8 mouse cellular contexts compared by ENCODE assay signal in the genomic region with DNA sequence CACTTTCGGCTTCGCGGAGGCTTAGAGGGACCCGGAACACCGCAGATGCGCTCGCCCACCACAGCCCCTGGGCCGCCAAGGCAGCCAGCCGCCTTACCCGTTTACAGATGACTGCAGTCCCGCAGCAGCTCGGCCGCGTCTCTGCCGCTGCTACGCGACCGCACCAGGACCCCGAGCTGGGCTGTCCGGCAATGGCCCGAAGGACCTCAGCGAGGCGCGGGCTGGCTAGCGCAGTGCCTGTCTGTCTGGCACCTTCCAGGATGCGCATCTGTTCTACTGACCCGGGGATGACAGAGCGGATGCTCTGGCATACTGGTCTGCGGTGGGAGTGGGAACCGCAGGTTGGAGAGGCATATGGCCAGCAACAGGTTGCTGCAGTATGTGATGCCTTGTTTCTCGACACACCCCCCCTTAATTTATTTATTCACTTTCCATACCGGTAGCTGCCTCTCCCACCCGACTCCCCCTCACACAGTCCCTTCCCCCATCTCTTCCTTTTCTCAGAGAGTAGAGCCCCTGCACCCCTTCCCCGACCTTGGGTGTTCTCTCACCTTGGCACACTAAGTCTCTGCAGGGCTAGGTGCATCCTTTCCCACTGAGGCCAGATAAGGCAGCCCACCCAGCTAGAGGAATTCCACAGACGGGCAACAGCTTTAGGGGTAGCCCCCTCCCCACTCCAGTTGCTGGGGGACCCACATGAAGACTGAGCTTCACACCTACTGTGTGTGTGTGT. TPM values are rescaled to one million over a fixed set of nuclear protein-coding genes. Genes with fewer than 3 reads are reported as not detected.
DNase-seq lines count a peak whose midpoint lies in the region; ATAC-seq and TF ChIP-seq lines count a peak whose summit lies in the region.

A gene (minus strand): TSS at position 201 of the 733 bp plus-strand sequence.

- H3K27ac ChIP-seq in ES-E14 (ENCODE audit: insufficient read depth, low read depth, low read length, poor library complexity, severe bottlenecking): no peak within 1 kb of the TSS
- peak within 1 kb of the TSS; percentile 61 for H3K27ac ChIP-seq in forebrain, embryonic 15.5 days (replicated peaks)

- in situ Hi-C loops in ES-E14 (cut with MboI; ENCODE audit: low sequenced_read_pairs in 2 of 2, unreplicated experiment in 2 of 2): no loop called here

- H3K4me1 ChIP-seq in ES-E14 (ENCODE audit: control insufficient read depth in 2 of 2, insufficient read depth in 2 of 2, low read length in 2 of 2, poor library complexity in 1 of 2): peaks cover 0 to 5% of the 10 kb centered on the region in 2 experiments; a peak in 1 of 4 replicates
- H3K4me1 ChIP-seq in forebrain, embryonic 15.5 days: peaks cover 15% of the 10 kb centered on the region
- peaks cover 4% of the 10 kb centered on the region for H3K4me1 ChIP-seq in lung, adult 2 months (ENCODE audit: control insufficient read depth, insufficient read depth, low read length)

- H3K36me3 ChIP-seq in ES-E14 (ENCODE audit: control insufficient read depth, insufficient read depth, low read length, poor library complexity, severe bottlenecking): no peaks in the 10 kb centered on the region
- H3K36me3 ChIP-seq in forebrain, embryonic 15.5 days: peaks cover 7% of the 10 kb centered on the region; the same call in 1 of the 2 replicates

- DNase-seq in ES-E14 (ENCODE audit: low read depth, low spot score): peak; percentile 67
- peak; percentile 84 for DNase-seq in cerebellum, adult 11-12 months
- peak; percentile 75 for DNase-seq in heart, postnatal 25 days (ENCODE audit: low spot score)
- DNase-seq in layer of hippocampus, adult 18-20 months (ENCODE audit: low spot score in 2 of 2): peak; percentile 67 to 85
- peak; percentile 77 for DNase-seq in lung, adult 2 months
- DNase-seq in thymus, adult 18-20 months: peak; percentile 46 to 56

- no peaks in the 10 kb centered on the region for H3K27me3 ChIP-seq in forebrain, embryonic 15.5 days

- H3K4me2 ChIP-seq in forebrain, embryonic 15.5 days (replicated peaks): peak within 1 kb of the TSS; percentile 71

- WGBS in forebrain, embryonic 15.5 days: 1% methylated on average over 35 of the region's 35 CpGs
- under 1% methylated on average over 35 of the region's 35 CpGs for WGBS in lung, adult 2 months

- peak; percentile 56; the same call in 1 of the 2 replicates for TF ChIP-seq POLR2A in lung, adult 2 months (IDR thresholded peaks at IDR 0.05; ENCODE audit: borderline replicate concordance, extremely low read depth, low read depth, low read length)

- no peaks in the 10 kb centered on the region for H3K9me3 ChIP-seq in ES-E14 (ENCODE audit: control insufficient read depth, insufficient read depth, low read depth, low read length)
- H3K9me3 ChIP-seq in forebrain, embryonic 15.5 days: no peaks in the 10 kb centered on the region

- intact Hi-C loops in heart, postnatal 25 days (cut with DNase I): no loop called here

- peak; percentile 95 for ATAC-seq in forebrain, embryonic 15.5 days (replicated peaks)
- peak; percentile 58 for ATAC-seq in neutrophil, adult 5-6 weeks (ENCODE audit: extremely low read depth, insufficient number of reproducible peaks, low FRiP score, poor library complexity, severe bottlenecking)

- peak within 1 kb of the TSS; percentile 75 to 81 for H3K4me3 ChIP-seq in ES-E14 (ENCODE audit: insufficient read depth in 1 of 2, low read depth in 1 of 2, low read length in 2 of 2, poor library complexity in 1 of 2, severe bottlenecking in 1 of 2)
- peak within 1 kb of the TSS; percentile 57 for H3K4me3 ChIP-seq in forebrain, embryonic 15.5 days
- H3K4me3 ChIP-seq in lung, adult 2 months (replicated peaks; ENCODE audit: extremely low read depth, low read depth, low read length): peak within 1 kb of the TSS; percentile 90

- H3K9ac ChIP-seq in ES-E14 (ENCODE audit: insufficient read depth, low read depth, low read length, poor library complexity, severe bottlenecking): peak within 1 kb of the TSS; percentile 86
- H3K9ac ChIP-seq in forebrain, embryonic 15.5 days (replicated peaks): peak within 1 kb of the TSS; percentile 53

- no peak for TF ChIP-seq CTCF in lung, adult 2 months (IDR thresholded peaks at IDR 0.05; ENCODE audit: insufficient read depth, low read length)

TF ChIP-seq in ES-E14, 5 proteins besides CTCF, POLR2A, EP300 and RAD21:
- TF ChIP-seq HCFC1 (IDR thresholded peaks at IDR 0.05; ENCODE audit: borderline replicate concordance, insufficient read depth, low read length) (peak; percentile 71), ZNF384 (IDR thresholded peaks at IDR 0.05; ENCODE audit: low read depth, low read length) (no peak)

RNA-seq across cellular contexts. Expression of the gene that starts here (rescaled TPM):
- total RNA-seq in ES-E14 (2012; rRNA removed): 4.1 and 8.3 TPM in 2 replicates
- 55.7 and 55.9 TPM in 2 replicates for polyA plus RNA-seq in forebrain, embryonic 15.5 days (2015; fragmentation: Nextera tagmentation; extraction: Ambion mirVana)
- 1 to 10 TPM; 3.5 to 7.5 TPM for total RNA-seq in heart, postnatal 25 days (2021)
- total RNA-seq in layer of hippocampus, adult 18-20 months (2021): 10 to 100 TPM; 25.9 to 28.6 TPM
- 14.7 and 18.7 TPM in 2 replicates for polyA plus RNA-seq in lung, adult 2 months (2012; rRNA removed)
- total RNA-seq in neutrophil, adult 5-6 weeks (2017): 1.7 TPM in 1 of 2 replicates, not detected in the other
